Mouse (Mus musculus) neutrophil, adult 5-6 weeks (primary cell): ENCODE data around the gene Plekhj1. TPM values are rescaled to one million over a fixed set of nuclear protein-coding genes. Genes with fewer than 3 reads are reported as not detected.

ENCODE experiments used
- ATAC-seq: fragments of 151-379, 151-347 bp; 2 replicates; pipeline ENCODE4 v1.8.0; 2017; ENCODE audit warnings: mild to moderate bottlenecking, moderate TSS enrichment; ENCODE audit not compliant: insufficient number of reproducible peaks, poor library complexity, low FRiP score, severe bottlenecking; ENCODE audit errors: extremely low read depth
- total RNA-seq: library from RNA; stranded (forward); fragments of 200-1000 nt; gene quantifications from 2 replicates; pipeline ENCODE4 v1.2.3, GENCODE M21; 2017

Gene Plekhj1
- total RNA-seq, 1 experiment from 2014 or later, result 50.4 TPM

GRCm38 (mm10) chr10:80758651-80759050 is 39.8 kb downstream of the Plekhj1 start:
- no peak for ATAC-seq

GRCm38 (mm10) chr10:80757717-80758116 is 40.7 kb downstream of the Plekhj1 start:
- ATAC-seq, result peak; percentile 43; the same call in 1 of the 2 replicates

GRCm38 (mm10) chr10:80756967-80757366 is 41.5 kb downstream of the Plekhj1 start:
- no peak for ATAC-seq

GRCm38 (mm10) chr10:80756509-80756908 is 41.9 kb downstream of the Plekhj1 start:
- no peak for ATAC-seq

- no peak for ATAC-seq
Observed at GRCm38 (mm10) chr10:80756099-80756498, 42.3 kb downstream of the Plekhj1 start.

- ATAC-seq, result no peak
Observed at GRCm38 (mm10) chr10:80755291-80756015, 43.0 kb downstream of the Plekhj1 start.

- peak; percentile 79 for ATAC-seq
Observed at GRCm38 (mm10) chr10:80754594-80755290, 43.7 kb downstream of the Plekhj1 start, which contains the start of gene Dot1l. TSS of gene Dot1l (plus strand) at chr10:80755206.

GRCm38 (mm10) chr10:80752079-80752625 is 46.3 kb downstream of the Plekhj1 start:
- ATAC-seq, result peak; percentile 17; the same call in 1 of the 2 replicates

- no peak; the same call in 1 of the 2 replicates for ATAC-seq
Observed at GRCm38 (mm10) chr10:80751188-80751832, 47.1 kb downstream of the Plekhj1 start.

GRCm38 (mm10) chr10:80748609-80749008 is 49.8 kb downstream of the Plekhj1 start:
- no peak for ATAC-seq

GRCm38 (mm10) chr10:80747410-80747809 is 51.0 kb downstream of the Plekhj1 start:
- ATAC-seq, result peak; percentile 81

Other genes starting within 250 kb of the Plekhj1 start
- gene Rexo1, start 237.1 kb downstream of the Plekhj1 start, total RNA-seq, result 29.3 and 35.4 TPM in 2 replicates
- gene Klf16, start 221.3 kb downstream of the Plekhj1 start, total RNA-seq, result 6.5 and 8.0 TPM in 2 replicates
- 26.4 and 33.0 TPM in 2 replicates for gene Abhd17a, start 208.3 kb downstream of the Plekhj1 start, total RNA-seq
- gene Scamp4, start 195.8 kb downstream of the Plekhj1 start, total RNA-seq, result 11.2 and 13.3 TPM in 2 replicates
- not detected in 2 replicates for gene Adat3, start 195.7 kb downstream of the Plekhj1 start, total RNA-seq
- gene Gm49322, start 192.6 kb downstream of the Plekhj1 start, total RNA-seq, result 0.74 and 1.3 TPM in 2 replicates
- 216 and 221 TPM in 2 replicates for gene Csnk1g2, start 175.8 kb downstream of the Plekhj1 start, total RNA-seq
- gene Btbd2, start 141.6 kb downstream of the Plekhj1 start, total RNA-seq, result 21.4 and 22.8 TPM in 2 replicates
- gene Mknk2, start 120.5 kb downstream of the Plekhj1 start, total RNA-seq, result 105 and 113 TPM in 2 replicates
- 171 and 197 TPM in 2 replicates for gene Mob3a, start 96.6 kb downstream of the Plekhj1 start, total RNA-seq
- 32.9 and 46.6 TPM in 2 replicates for gene Izumo4, start 96.4 kb downstream of the Plekhj1 start, total RNA-seq
- gene Ap3d1, start 56.4 kb downstream of the Plekhj1 start, total RNA-seq, result 142 and 173 TPM in 2 replicates
- 18.0 and 21.4 TPM in 2 replicates for gene Dot1l, start 43.4 kb downstream of the Plekhj1 start, total RNA-seq
- 15.5 and 20.4 TPM in 2 replicates for gene Sf3a2, start 428 bp downstream of the Plekhj1 start, total RNA-seq
- gene Amh, start 6.6 kb upstream of the Plekhj1 start, total RNA-seq, result 0.81 TPM in 1 of 2 replicates, not detected in the other
- not detected in 2 replicates for gene Jsrp1, start 14.9 kb upstream of the Plekhj1 start, total RNA-seq
- gene Oaz1, start 28.0 kb upstream of the Plekhj1 start, total RNA-seq, result 227 and 271 TPM in 2 replicates
- not detected in 2 replicates for gene Lingo3, start 45.4 kb upstream of the Plekhj1 start, total RNA-seq
- 50.7 and 60.8 TPM in 2 replicates for gene Lsm7, start 56.6 kb upstream of the Plekhj1 start, total RNA-seq
- gene Sppl2b, start 56.6 kb upstream of the Plekhj1 start, total RNA-seq, result 13.3 and 20.7 TPM in 2 replicates
- gene Tmprss9, start 73.2 kb upstream of the Plekhj1 start, total RNA-seq, result not detected in 2 replicates
- gene Timm13, start 102.3 kb upstream of the Plekhj1 start, total RNA-seq, result 15.1 and 23.1 TPM in 2 replicates
- 8.0 and 11.8 TPM in 2 replicates for gene Lmnb2, start 119.6 kb upstream of the Plekhj1 start, total RNA-seq
- gene Gadd45b, start 131.4 kb upstream of the Plekhj1 start, total RNA-seq, result 59.9 and 63.2 TPM in 2 replicates
- not detected in 2 replicates for gene Gng7, start 216.3 kb upstream of the Plekhj1 start, total RNA-seq
- not detected in 2 replicates for gene Diras1, start 227.0 kb upstream of the Plekhj1 start, total RNA-seq
- gene Slc39a3, start 238.8 kb upstream of the Plekhj1 start, total RNA-seq, result 8.6 and 19.5 TPM in 2 replicates